Mouse (Mus musculus): ENCODE measurements around the gene Bcl7a.

DNA sequence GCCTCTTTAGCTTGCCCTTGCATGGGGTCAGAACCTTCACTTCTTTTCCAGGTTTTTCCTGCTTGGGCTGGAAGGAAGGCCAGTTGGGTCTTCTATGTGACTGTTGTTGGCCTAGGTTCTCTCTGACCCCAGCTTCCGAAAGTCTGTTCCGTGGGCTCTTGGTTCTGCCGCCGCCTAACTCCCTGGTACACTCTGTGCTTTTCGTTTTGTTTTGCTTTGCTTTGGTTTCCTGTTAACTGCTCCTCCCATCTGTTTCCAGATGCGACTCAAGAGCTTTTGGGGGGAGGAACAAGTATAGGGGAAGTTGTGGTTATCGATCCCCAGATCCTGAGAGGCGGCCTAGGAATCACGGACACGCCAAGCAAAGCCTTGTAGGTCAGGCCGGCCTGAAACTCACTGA lies 54.2 kb downstream of the Bcl7a start:
- TF ChIP-seq CTCF (IDR thresholded peaks at IDR 0.05; ENCODE audit: low read depth, low read length): no peak
- no peak for TF ChIP-seq TAL1 (conservative IDR thresholded peaks at IDR 0.05; ENCODE audit: low read depth, low read length)
- no peak for TF ChIP-seq GATA1 (IDR thresholded peaks at IDR 0.05; ENCODE audit: borderline replicate concordance, low read length)
- no peak for TF ChIP-seq POLR2AphosphoS5 (IDR thresholded peaks at IDR 0.05; ENCODE audit: insufficient replicate concordance, low read depth, low read length)
- no peak for TF ChIP-seq GATA2 (IDR thresholded peaks at IDR 0.05; ENCODE audit: borderline replicate concordance, low read depth, low read length)
